11 mouse cellular contexts compared by ENCODE assay signal in the genomic region with DNA sequence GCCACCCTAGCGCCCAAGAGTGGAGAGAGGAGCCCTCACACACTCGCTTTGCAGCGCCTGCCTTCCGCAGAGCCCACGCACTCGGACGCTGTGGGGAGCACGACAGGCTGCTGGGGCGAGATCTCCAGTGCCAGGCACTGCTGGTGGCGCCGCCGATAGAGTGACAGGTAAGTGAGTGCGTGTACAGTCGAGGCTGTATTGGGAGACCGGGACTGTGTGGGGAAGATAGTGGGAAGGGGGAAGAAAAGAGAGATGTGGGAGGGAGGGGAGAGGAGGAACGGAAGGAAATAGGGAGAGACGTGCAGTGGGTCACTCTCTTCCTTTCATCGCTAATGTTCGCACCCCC. TPM values are rescaled to one million over a fixed set of nuclear protein-coding genes. Genes with fewer than 3 reads are reported as not detected.
DNase-seq lines count a peak whose midpoint lies in the region; ATAC-seq lines count a peak whose summit lies in the region.
"Had no signal": no experiment of that assay in that cellular context is flagged by ENCODE, and none has a peak within 500 bp of the region (broad histone marks: within the 10 kb centered on the region; RNA-seq: fewer than 3 reads in every experiment).

A gene (plus strand): TSS at position 76 of the 346 bp plus-strand sequence.

- no peak for DNase-seq in heart, adult 9 months (ENCODE audit: low spot score in 2 of 2)
- peak; percentile 14 for DNase-seq in brain, adult 2 months (ENCODE audit: low read depth, low spot score)
- peak; percentile 33 for DNase-seq in hindbrain, embryonic 11.5 days (ENCODE audit: low spot score)
- no peak for DNase-seq in natural killer cell, adult 2 months (ENCODE audit: low spot score in 2 of 2)
- no peak for DNase-seq in adrenal gland, postnatal 10 days
- no peak for DNase-seq in adrenal gland, adult 8-10 months
- DNase-seq: lung, postnatal 36 days; thymus, adult 2 months had no signal

- ATAC-seq in heart, embryonic 16.5 days (replicated peaks; ENCODE audit: extremely low read depth, insufficient read depth, low FRiP score) = no peak
- ATAC-seq in hindbrain, embryonic 11.5 days (ENCODE audit: low FRiP score) = peak; percentile 27; the same call in 1 of the 2 replicates
- ATAC-seq in midbrain, embryonic 16.5 days = peak; percentile 88

- no peaks in the 10 kb centered on the region for H3K9me3 ChIP-seq in heart, embryonic 16.5 days (replicated peaks; ENCODE audit: control insufficient read depth, low read length)
- H3K9me3 ChIP-seq in hindbrain, embryonic 11.5 days (ENCODE audit: control insufficient read depth, low read length) = no peaks in the 10 kb centered on the region
- no peaks in the 10 kb centered on the region for H3K9me3 ChIP-seq in midbrain, embryonic 16.5 days (replicated peaks; ENCODE audit: control insufficient read depth, low read length, poor library complexity, severe bottlenecking)

- 3% methylated on average over 19 of the region's 19 CpGs for WGBS in heart, embryonic 16.5 days
- 1% methylated on average over 19 of the region's 19 CpGs for WGBS in hindbrain, embryonic 11.5 days
- under 1% methylated on average over 19 of the region's 19 CpGs for WGBS in midbrain, embryonic 16.5 days

- H3K27ac ChIP-seq in heart, embryonic 16.5 days (ENCODE audit: low read length) = no peak within 1 kb of the TSS
- H3K27ac ChIP-seq in hindbrain, embryonic 11.5 days (ENCODE audit: low read depth, low read length) = no peak within 1 kb of the TSS
- H3K27ac ChIP-seq in midbrain, embryonic 16.5 days (ENCODE audit: low read length) = no peak within 1 kb of the TSS

- peak within 1 kb of the TSS; percentile 40; the same call in 1 of the 2 replicates for H3K4me2 ChIP-seq in heart, embryonic 16.5 days (ENCODE audit: low read depth, low read length)
- H3K4me2 ChIP-seq in hindbrain, embryonic 11.5 days (replicated peaks; ENCODE audit: low read depth, low read length) = peak within 1 kb of the TSS; percentile 45
- peak within 1 kb of the TSS; percentile 99 for H3K4me2 ChIP-seq in midbrain, embryonic 16.5 days (ENCODE audit: low read length)

- peaks cover 52% of the 10 kb centered on the region for H3K27me3 ChIP-seq in heart, embryonic 16.5 days (ENCODE audit: control insufficient read depth, insufficient read depth, low read length)
- H3K27me3 ChIP-seq in hindbrain, embryonic 11.5 days (ENCODE audit: control insufficient read depth, insufficient read depth, low read length) = peaks cover 37% of the 10 kb centered on the region
- H3K27me3 ChIP-seq in midbrain, embryonic 16.5 days (ENCODE audit: control insufficient read depth, insufficient read depth, low read depth, low read length) = peaks cover 21% of the 10 kb centered on the region

- no peak within 1 kb of the TSS for H3K9ac ChIP-seq in heart, embryonic 16.5 days (ENCODE audit: low read length)
- H3K9ac ChIP-seq in hindbrain, embryonic 11.5 days (ENCODE audit: low read depth, low read length) = no peak within 1 kb of the TSS
- peak within 1 kb of the TSS; percentile 56 for H3K9ac ChIP-seq in midbrain, embryonic 16.5 days (ENCODE audit: low read depth, low read length)

- peaks cover 4% of the 10 kb centered on the region for H3K4me1 ChIP-seq in heart, embryonic 16.5 days (ENCODE audit: control insufficient read depth, insufficient read depth, low read length)
- 0 out of 2 replicates have a peak, but pooled peaks cover 4% of the 10 kb centered on the region for H3K4me1 ChIP-seq in hindbrain, embryonic 11.5 days (replicated peaks; ENCODE audit: control insufficient read depth, insufficient read depth, low read length)
- peaks cover 8% of the 10 kb centered on the region; the same call in 1 of the 2 replicates for H3K4me1 ChIP-seq in midbrain, embryonic 16.5 days (ENCODE audit: control insufficient read depth, insufficient read depth, low read length)

- H3K36me3 ChIP-seq in heart, embryonic 16.5 days (ENCODE audit: control insufficient read depth, insufficient read depth) = no peaks in the 10 kb centered on the region
- no peaks in the 10 kb centered on the region for H3K36me3 ChIP-seq in hindbrain, embryonic 11.5 days (ENCODE audit: control insufficient read depth, insufficient read depth, low read length)
- no peaks in the 10 kb centered on the region for H3K36me3 ChIP-seq in midbrain, embryonic 16.5 days (ENCODE audit: control insufficient read depth, insufficient read depth, low read length)

- H3K4me3 ChIP-seq in heart, embryonic 16.5 days (ENCODE audit: low read length) = peak within 1 kb of the TSS; percentile 18; the same call in 1 of the 2 replicates
- peak within 1 kb of the TSS; percentile 22 for H3K4me3 ChIP-seq in hindbrain, embryonic 11.5 days (ENCODE audit: low read depth, low read length)
- peak within 1 kb of the TSS; percentile 52 for H3K4me3 ChIP-seq in midbrain, embryonic 16.5 days (ENCODE audit: low read depth, low read length)

RNA-seq across cellular contexts. Expression of the gene that starts here (rescaled TPM):
- not detected in 2 replicates for polyA plus RNA-seq in heart, embryonic 16.5 days (2015; fragmentation: Nextera tagmentation; extraction: Ambion mirVana)
- 0.14 and 0.18 TPM in 2 replicates for polyA plus RNA-seq in hindbrain, embryonic 11.5 days (2014; fragmentation: Nextera tagmentation; extraction: Ambion mirVana)
- polyA plus RNA-seq in midbrain, embryonic 16.5 days (2015; fragmentation: Nextera tagmentation; extraction: Ambion mirVana) = 0.37 and 0.59 TPM in 2 replicates
- total RNA-seq in adrenal gland, postnatal 10 days (2021) = not detected
- total RNA-seq in adrenal gland, adult 8-10 months (2022) = under 1 TPM in 1 of 4 experiments, not detected in 3; 0.06 TPM
- total RNA-seq: hematopoietic stem cell, adult 5-6 weeks had no signal

Comparison
In these comparisons a context has a peak if more than half of its experiments do, and no peak if none do; other contexts are left out.
1. Peak in DNase-seq, ATAC-seq, H3K4me3 ChIP-seq and H3K4me2 ChIP-seq in hindbrain, embryonic 11.5 days; RNA of the gene not detected or under 1 TPM.
2. Peak in ATAC-seq, H3K4me3 ChIP-seq, H3K9ac ChIP-seq and H3K4me2 ChIP-seq in midbrain, embryonic 16.5 days; RNA of the gene not detected or under 1 TPM.
3. H3K4me2 ChIP-seq: peak in every context shown above with its lines; median percentile 99 in midbrain, embryonic 16.5 days; 45 in hindbrain, embryonic 11.5 days; 40 in heart, embryonic 16.5 days.